Mouse (Mus musculus): ENCODE measurements around the gene Ccdc167. TPM values are rescaled to one million over a fixed set of nuclear protein-coding genes. Genes with fewer than 3 reads are reported as not detected.

Ccdc167 gene
- polyA plus RNA-seq (2015; fragmentation: Nextera tagmentation; extraction: Ambion mirVana), result 9.2 and 10.8 TPM in 2 replicates

DNA sequence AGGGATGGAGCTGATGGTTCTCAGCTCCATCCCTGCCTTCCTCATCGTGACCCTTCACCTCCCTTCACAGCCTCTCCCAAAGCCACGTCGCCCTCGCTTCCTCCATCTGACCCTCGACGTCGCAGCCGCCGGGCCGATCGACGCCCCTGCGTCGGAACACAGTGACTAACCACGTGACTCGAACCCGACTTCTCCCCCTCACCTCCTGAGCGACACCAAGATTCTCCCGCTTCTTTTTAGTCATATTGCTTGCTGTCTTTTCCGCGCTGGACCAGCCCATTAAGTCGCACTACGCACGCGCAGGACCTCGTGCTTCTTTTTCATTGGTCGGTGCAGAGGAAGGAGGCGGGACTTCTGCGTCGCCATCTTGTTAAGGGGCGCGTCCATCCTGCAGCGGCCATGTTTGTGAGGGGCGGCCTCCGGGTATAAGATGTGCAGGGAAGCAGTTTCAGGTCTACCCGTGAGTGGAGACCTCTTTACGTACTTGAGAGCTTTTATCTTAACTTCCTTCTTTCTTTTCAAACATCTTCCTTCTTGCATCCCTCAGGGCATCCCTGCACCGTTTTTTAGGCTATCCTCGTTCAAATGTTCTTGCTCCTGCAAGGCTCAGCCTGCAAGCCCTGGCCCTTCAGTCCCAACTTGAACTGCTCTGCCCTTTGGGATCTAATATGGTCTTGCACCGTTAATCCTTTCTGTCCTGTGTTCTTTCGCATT, at the start of gene Ccdc167:
TSS of gene Ccdc167 (minus strand) at position 313 of the 714 bp plus-strand sequence.
- peak; percentile 98 for DNase-seq (ENCODE audit: low spot score)

DNA sequence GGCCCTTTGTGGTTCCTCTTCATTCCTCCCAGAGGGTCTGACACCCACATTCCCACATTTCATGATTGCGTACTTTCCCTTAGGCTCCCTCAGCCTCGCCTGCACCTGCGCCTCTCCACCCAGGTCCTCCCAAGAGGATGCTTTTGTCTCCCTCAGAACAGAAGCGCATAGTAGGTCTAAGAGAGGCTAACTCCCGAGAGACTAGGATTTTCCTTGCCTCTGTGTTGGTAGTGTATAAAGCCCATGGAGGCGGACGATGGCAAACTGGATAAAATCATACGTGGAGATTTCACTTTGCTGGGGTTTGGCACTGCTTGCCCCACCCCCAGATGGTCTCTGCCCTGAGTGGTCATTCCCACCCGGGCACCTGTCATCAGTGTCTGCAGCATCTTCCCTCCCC, 48.5 kb upstream of the Ccdc167 start:
- DNase-seq (ENCODE audit: low spot score), result no peak

GRCm38 (mm10) chr17:29762551-29762950, 45.7 kb upstream of the Ccdc167 start:
- DNase-seq (ENCODE audit: low spot score), result peak; percentile 78

- DNase-seq (ENCODE audit: low spot score), result no peak
Measured at GRCm38 (mm10) chr17:29761938-29762337, 45.1 kb upstream of the Ccdc167 start.

DNA sequence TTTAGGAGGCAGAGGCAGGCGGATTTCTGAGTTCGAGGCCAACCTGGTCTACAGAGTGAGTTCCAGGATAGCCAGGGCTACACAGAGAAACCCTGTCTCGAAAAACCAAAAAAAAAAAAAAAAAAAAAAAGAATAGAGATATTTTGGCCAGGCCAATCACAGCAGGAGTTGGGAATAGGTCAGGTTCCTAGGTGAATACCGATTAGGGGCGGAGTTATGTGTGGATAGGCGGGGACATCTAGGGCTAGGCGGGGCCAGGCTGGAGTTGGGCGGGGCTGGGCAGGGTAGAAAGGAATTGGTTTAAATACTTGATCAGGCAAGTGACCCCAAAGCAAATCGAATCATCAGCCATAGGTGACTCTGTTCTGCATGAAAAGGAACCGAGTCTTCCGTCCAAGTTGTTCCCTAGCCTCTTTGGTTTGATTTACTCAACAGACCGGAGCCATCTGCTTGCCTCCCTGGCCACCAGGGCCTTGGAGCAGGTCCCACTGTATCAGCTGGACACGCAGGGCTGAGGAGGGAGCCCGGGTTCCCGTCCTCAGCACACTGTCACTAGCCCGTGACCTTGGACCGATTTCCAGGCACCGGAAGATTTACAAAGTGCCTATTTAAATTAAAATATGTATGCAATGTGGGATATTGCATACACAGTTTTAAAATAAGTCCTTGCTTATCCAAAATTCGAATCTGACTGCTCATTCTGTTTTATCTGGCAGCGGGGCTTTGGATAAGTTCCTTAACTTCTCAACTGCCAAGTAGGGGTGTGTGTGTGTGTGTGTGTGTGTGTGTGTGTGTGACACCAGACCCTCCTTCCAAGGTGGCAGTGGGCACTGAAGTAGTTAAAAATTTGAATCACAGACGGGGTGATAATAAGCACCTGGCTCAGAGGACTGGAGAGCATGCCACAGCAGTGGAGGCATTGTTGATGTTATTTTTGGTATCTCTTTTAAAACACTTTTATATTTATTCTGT, 43.8 kb upstream of the Ccdc167 start:
- no peak for DNase-seq (ENCODE audit: low spot score)

- no peak for DNase-seq (ENCODE audit: low spot score)
Measured at GRCm38 (mm10) chr17:29759963-29760362, 43.1 kb upstream of the Ccdc167 start.

DNA sequence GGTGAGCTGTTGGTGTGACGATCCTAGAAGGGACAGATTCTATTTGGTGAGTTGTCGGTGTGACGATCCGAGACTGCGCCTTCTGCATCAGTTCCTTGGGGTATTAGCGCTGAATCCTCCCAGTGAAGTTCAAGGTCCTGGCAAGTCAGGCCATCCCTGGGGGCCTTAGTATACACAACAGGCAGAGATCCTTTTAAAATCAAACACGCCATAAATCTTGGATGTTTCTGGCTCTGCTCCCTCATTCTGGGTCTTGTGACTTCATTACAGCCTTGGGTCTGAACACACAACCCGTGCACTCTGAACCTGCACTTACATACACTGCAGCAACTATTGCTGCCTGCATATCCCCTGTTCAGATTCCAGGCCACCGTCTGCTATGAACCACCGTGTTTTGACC, 39.5 kb upstream of the Ccdc167 start:
- no peak for DNase-seq (ENCODE audit: low spot score)

DNA sequence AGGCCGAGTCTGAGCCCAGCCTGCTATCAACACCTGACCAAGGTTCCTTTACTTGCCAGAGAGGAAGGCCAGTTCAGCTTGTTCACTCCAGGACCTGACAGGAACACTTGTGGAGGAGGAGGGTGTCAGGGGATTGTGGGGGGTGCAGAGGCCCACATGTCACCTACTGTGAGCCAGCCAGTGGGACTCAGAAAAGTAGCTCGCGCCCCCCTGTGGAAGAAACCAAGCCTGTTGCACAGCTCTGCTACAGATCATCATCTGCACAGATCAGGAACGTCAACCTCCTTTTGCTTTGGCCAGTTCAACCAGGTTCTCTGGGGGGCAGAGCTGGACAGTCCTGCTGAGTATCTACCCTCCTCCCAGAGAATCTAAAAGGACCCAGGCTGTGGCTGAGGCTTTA, 37.7 kb upstream of the Ccdc167 start:
- no peak for DNase-seq (ENCODE audit: low spot score)

GRCm38 (mm10) chr17:29747466-29747865, 30.6 kb upstream of the Ccdc167 start:
- no peak for DNase-seq (ENCODE audit: low spot score)

- no peak for DNase-seq (ENCODE audit: low spot score)
Measured at GRCm38 (mm10) chr17:29737849-29738804, 21.3 kb upstream of the Ccdc167 start.

- no peak for DNase-seq (ENCODE audit: low spot score)
Measured at GRCm38 (mm10) chr17:29736448-29737014, 19.7 kb upstream of the Ccdc167 start.

GRCm38 (mm10) chr17:29732522-29732921, 15.7 kb upstream of the Ccdc167 start:
- DNase-seq (ENCODE audit: low spot score), result no peak

GRCm38 (mm10) chr17:29731953-29732325, 15.1 kb upstream of the Ccdc167 start:
- DNase-seq (ENCODE audit: low spot score), result no peak

DNA sequence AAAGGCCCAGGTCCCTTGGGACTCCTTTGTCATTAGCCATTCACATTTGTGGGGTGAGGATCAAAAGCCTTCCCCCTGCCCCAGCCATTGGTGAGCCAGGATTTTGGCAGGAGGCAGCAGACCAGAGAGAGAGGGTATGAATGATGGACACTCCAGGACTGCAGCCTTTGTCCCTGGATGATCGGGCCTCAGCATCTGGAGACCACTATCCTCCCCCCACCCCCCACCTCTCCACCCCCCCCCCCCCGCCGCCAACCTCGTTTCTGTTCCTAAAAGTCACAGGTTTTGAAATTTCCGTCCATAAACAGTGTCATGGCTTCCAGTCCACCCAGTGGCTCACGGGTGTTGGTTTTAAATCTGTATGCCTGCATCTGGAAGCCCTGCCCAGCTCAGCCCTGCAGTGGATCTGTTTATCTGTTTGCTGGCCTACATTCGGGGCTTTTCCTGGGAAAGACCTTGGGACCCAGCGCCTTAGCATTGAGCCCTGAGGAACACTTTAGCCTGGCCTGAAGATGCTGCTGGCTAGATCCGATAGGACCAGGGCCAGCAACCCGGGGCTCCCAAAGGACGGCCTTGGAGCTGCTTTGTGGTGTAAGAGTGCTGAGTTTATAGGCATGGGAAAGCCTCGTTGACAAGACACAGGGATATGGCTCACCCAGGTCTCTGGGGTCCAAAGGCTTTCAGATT, 14.6 kb upstream of the Ccdc167 start:
- no peak for DNase-seq (ENCODE audit: low spot score)

DNA sequence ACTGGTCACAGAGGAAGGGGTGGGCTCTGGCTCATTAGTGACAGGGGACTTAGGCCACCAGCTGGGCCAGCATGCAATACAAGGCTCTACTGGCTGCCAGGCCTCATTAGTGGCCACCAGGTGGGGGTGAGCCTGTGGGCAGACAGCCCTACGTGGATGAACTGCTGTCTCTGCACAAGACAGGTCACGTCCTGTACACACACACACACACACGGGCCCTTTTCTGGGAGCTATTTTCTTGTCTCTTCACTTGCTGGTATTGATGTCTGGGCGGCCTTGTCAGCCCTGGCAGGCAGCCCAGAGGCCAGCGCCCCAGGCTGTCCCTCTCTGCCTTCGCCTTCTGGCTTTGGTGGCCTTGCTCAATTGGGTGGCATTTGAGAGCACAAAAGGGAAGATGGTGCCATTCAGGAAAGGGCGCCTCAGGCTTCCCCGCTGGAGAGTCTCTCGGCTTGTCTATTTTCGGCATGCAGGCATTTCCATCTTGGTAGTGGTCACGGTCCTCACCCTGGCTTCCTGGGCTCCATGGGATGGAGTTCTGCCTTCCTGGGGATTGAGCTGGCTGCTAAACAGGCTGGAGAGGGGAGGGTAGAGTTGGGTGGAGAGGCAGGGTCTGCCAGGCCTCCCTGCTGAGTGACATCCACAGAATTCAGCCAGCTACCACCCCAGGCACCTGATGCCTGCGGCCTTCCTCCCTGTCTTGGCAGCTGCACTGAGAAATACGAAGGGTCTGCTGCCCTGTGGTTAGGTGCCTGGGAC, 13.8 kb upstream of the Ccdc167 start:
- DNase-seq (ENCODE audit: low spot score), result no peak

GRCm38 (mm10) chr17:29728082-29728481, 11.2 kb upstream of the Ccdc167 start:
- peak; percentile 50 for DNase-seq (ENCODE audit: low spot score)

- DNase-seq (ENCODE audit: low spot score), result no peak
Measured at GRCm38 (mm10) chr17:29725027-29725620, 8.3 kb upstream of the Ccdc167 start.

- no peak for DNase-seq (ENCODE audit: low spot score)
Measured at GRCm38 (mm10) chr17:29724610-29725009, 7.8 kb upstream of the Ccdc167 start.

GRCm38 (mm10) chr17:29720755-29721365, 4.0 kb upstream of the Ccdc167 start:
- DNase-seq (ENCODE audit: low spot score), result no peak
